Mouse (Mus musculus) spleen, postnatal 4 days (tissue): ENCODE results near the gene Sun1.

Experiments used
- DNase-seq, 2 experiments: peaks; one replicate each; pipeline ENCODE4 v3.0.0; 2022; ENCODE audit warnings: low spot score in 2 of 2

Gene Sun1

GRCm38 (mm10) chr5:139251736-139252080 is 51.3 kb downstream of the Sun1 start:
- no peak for DNase-seq

- DNase-seq: peak; percentile 97 to 99
Observed at GRCm38 (mm10) chr5:139252081-139252909, 51.9 kb downstream of the Sun1 start, which contains the start of gene Get4. Gene Get4, plus strand, starts transcription at chr5:139252324.

GRCm38 (mm10) chr5:139252910-139253245 is 52.4 kb downstream of the Sun1 start:
- peak in 1 of 2 experiments; percentile 74 for DNase-seq

- DNase-seq: peak; percentile 42 to 73
Observed at GRCm38 (mm10) chr5:139253301-139253741, 52.9 kb downstream of the Sun1 start.

GRCm38 (mm10) chr5:139254938-139255337 is 54.5 kb downstream of the Sun1 start:
- no peak for DNase-seq

- DNase-seq: no peak
Observed at GRCm38 (mm10) chr5:139255777-139256176, 55.3 kb downstream of the Sun1 start.

GRCm38 (mm10) chr5:139256211-139256765 is 55.9 kb downstream of the Sun1 start:
- DNase-seq: no peak

- no peak for DNase-seq
Observed at GRCm38 (mm10) chr5:139257265-139257664, 56.8 kb downstream of the Sun1 start.

- no peak for DNase-seq
Observed at GRCm38 (mm10) chr5:139257818-139258217, 57.4 kb downstream of the Sun1 start.

- no peak for DNase-seq
Observed at GRCm38 (mm10) chr5:139258371-139259035, 58.1 kb downstream of the Sun1 start.

- DNase-seq: no peak
Observed at GRCm38 (mm10) chr5:139259853-139260252, 59.4 kb downstream of the Sun1 start.

- DNase-seq: no peak
Observed at GRCm38 (mm10) chr5:139261403-139261802, 61.0 kb downstream of the Sun1 start.

- no peak for DNase-seq
Observed at GRCm38 (mm10) chr5:139267661-139268060, 67.2 kb downstream of the Sun1 start.

- no peak for DNase-seq
Observed at GRCm38 (mm10) chr5:139270806-139271521, 70.5 kb downstream of the Sun1 start.

GRCm38 (mm10) chr5:139271994-139272554 is 71.6 kb downstream of the Sun1 start:
- no peak for DNase-seq

- no peak for DNase-seq
Observed at GRCm38 (mm10) chr5:139277287-139277686, 76.8 kb downstream of the Sun1 start.

GRCm38 (mm10) chr5:139281373-139282112 is 81.1 kb downstream of the Sun1 start:
- no peak for DNase-seq

- peak; percentile 81 to 94 for DNase-seq
Observed at GRCm38 (mm10) chr5:139282191-139282590, 81.8 kb downstream of the Sun1 start.

GRCm38 (mm10) chr5:139283460-139284180 is 83.2 kb downstream of the Sun1 start:
- DNase-seq: no peak

GRCm38 (mm10) chr5:139285383-139286067 is 85.1 kb downstream of the Sun1 start:
- peak in 1 of 2 experiments; percentile 64 for DNase-seq
